In genomic region chr2:180273394-180274244, GRCm38 (mm10) we compare ENCODE assay signal across 8 mouse cellular contexts. TPM values are rescaled to one million over a fixed set of nuclear protein-coding genes. Genes with fewer than 3 reads are reported as not detected.
DNase-seq lines count a peak whose midpoint lies in the region; ATAC-seq lines count a peak whose summit lies in the region.

Cables2 (minus strand) TSS chr2:180273496.

- no peaks in the 10 kb centered on the region for H3K27me3 ChIP-seq in hindbrain, embryonic 11.5 days (ENCODE audit: control insufficient read depth, insufficient read depth, low read length)

- peaks cover 2% of the 10 kb centered on the region; the same call in 1 of the 2 replicates for H3K4me1 ChIP-seq in hindbrain, embryonic 11.5 days (replicated peaks; ENCODE audit: control insufficient read depth, insufficient read depth, low read length)

- peak within 1 kb of the TSS; percentile 65 for H3K27ac ChIP-seq in hindbrain, embryonic 11.5 days (ENCODE audit: low read depth, low read length)

- peak within 1 kb of the TSS; percentile 91 for H3K9ac ChIP-seq in hindbrain, embryonic 11.5 days (ENCODE audit: low read depth, low read length)

- WGBS in hindbrain, embryonic 11.5 days: 7% methylated on average over 66 of the region's 68 CpGs

- ATAC-seq in hindbrain, embryonic 11.5 days (ENCODE audit: low FRiP score): peak; percentile 95

- no peaks in the 10 kb centered on the region for H3K9me3 ChIP-seq in hindbrain, embryonic 11.5 days (ENCODE audit: control insufficient read depth, low read length)

- peak within 1 kb of the TSS; percentile 94 for H3K4me2 ChIP-seq in hindbrain, embryonic 11.5 days (replicated peaks; ENCODE audit: low read depth, low read length)

- DNase-seq in Muller cell, postnatal 12 days (ENCODE audit: inconsistent ontology term): peak; percentile 99
- peak; percentile 94 for DNase-seq in cerebellum, adult 9-11 months
- peak; percentile 92 to 93 for DNase-seq in frontal cortex, adult 2 months (ENCODE audit: extremely low spot score in 1 of 2, low spot score in 1 of 2)
- peak; percentile 96 for DNase-seq in hindbrain, embryonic 11.5 days (ENCODE audit: low spot score)
- peak; percentile 86 to 89 for DNase-seq in layer of hippocampus, postnatal 10 days (ENCODE audit: low spot score in 2 of 2)
- DNase-seq in lung, postnatal 10 days: peak; percentile 96
- DNase-seq in ovary, postnatal 36 days (ENCODE audit: low spot score): peak; percentile 90
- peak; percentile 92 for DNase-seq in thymus, postnatal 25 days

- no peaks in the 10 kb centered on the region for H3K36me3 ChIP-seq in hindbrain, embryonic 11.5 days (ENCODE audit: control insufficient read depth, insufficient read depth, low read length)

- H3K4me3 ChIP-seq in hindbrain, embryonic 11.5 days (ENCODE audit: low read depth, low read length): peak within 1 kb of the TSS; percentile 78

RNA-seq across cellular contexts. Expression of gene Cables2, which starts in this region (rescaled TPM):
- 31.1 and 33.3 TPM in 2 replicates for polyA plus RNA-seq in frontal cortex, adult 2 months (2012; rRNA removed)
- 14.0 and 16.8 TPM in 2 replicates for polyA plus RNA-seq in hindbrain, embryonic 11.5 days (2014; fragmentation: Nextera tagmentation; extraction: Ambion mirVana)
- 10 to 100 TPM; 38.6 to 40.1 TPM for total RNA-seq in layer of hippocampus, postnatal 10 days (2021)

Comparison
In these comparisons a context has a peak if more than half of its experiments do, and no peak if none do; other contexts are left out.
1. Peak in every context shown above with its lines: DNase-seq, ATAC-seq, H3K4me3 ChIP-seq and H3K27ac ChIP-seq.